Mouse (Mus musculus) heart, postnatal 25 days (tissue): ENCODE data around the gene Socs3. TPM values are rescaled to one million over a fixed set of nuclear protein-coding genes. Genes with fewer than 3 reads are reported as not detected.

ENCODE experiments used
- DNase-seq: peaks from one replicate; pipeline ENCODE4 v3.0.0; 2022; ENCODE audit warnings: low spot score
- intact Hi-C: fragments of 180-260 bp; cut with DNase I; formaldehyde crosslinking; loops from one replicate; pipeline ENCODE4 v1.15.1; 2025
- total RNA-seq, 2 experiments: library from RNA; stranded (reverse); gene quantifications; 2 replicates each; pipeline ENCODE4 v1.2.3; 2021

Socs3 gene
- total RNA-seq, 2 experiments from 2014 or later, result 5.2 to 6.3 TPM

DNA sequence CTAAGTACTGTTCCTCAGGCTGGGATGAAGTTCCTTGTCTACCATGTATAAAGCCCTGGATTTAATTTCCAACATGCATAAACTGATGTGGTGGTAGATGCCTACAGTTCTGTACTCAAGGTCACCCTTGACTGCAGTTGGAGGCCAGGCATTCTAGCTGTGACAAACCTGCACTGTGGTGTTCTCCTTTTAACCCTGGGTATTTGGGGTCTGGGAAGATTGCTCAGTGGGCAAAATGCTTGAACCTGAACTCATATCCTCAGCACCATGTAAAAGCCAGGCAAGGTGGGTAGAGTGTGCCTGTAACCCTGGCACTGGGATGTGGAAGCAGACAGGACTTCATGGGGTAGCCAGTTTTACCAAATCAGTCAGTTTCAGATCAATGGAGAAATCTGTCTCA lies 9.2 kb downstream of the Socs3 start:
- DNase-seq, result no peak
- intact Hi-C loops, result no loop called here

DNA sequence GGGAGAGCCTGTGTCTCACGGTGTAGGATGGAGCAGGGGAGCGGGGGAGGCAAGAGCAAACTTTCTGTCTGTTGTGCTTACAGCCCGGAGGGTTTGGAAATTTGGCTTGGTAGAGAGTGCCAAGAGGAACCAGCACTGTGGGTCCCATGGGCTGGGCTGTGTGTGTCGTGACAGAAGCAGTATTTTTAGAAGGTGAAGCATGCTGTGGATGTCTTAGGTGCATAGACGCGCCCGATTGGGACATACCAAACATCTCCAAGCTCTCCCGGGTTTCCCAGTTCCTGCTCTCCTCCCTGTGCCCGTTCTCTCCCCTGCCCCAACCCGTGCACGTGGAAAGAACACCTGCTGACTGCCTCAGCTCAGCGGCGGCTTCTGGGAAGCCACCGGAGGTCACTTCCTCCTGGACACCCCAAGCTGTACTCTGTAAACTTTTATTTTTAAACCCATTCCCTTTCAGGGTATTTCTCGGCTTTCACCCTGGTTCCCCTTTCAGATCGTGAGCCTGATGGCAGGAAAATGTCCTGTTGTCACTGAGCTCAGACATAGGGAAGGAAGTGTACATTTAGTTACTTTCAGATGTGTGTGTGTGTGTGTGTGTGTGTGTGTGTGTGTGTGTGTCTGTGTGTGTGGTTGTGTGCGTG lies 10.0 kb downstream of the Socs3 start:
- intact Hi-C loops, result no loop called here
- no peak for DNase-seq

DNA sequence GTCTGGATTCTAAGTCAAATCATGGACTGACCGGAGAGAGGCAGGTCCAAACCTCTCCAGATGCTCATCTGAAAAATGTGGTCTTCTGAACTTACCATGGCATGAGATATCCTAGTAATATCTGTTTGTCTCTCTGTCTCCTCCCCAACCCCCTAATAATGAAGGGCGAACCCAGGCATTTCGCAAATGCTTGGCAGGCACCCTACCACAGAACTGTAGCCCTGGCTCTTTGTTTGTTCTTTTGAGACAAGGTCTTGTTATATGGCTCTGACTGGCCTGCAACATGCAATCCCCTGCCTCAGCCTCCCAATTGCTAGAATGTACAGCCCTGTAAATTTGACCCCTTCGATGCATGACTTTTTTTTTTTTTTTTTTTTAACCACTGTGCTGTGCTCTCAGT lies 10.7 kb downstream of the Socs3 start:
- intact Hi-C loops, result no loop called here

DNA sequence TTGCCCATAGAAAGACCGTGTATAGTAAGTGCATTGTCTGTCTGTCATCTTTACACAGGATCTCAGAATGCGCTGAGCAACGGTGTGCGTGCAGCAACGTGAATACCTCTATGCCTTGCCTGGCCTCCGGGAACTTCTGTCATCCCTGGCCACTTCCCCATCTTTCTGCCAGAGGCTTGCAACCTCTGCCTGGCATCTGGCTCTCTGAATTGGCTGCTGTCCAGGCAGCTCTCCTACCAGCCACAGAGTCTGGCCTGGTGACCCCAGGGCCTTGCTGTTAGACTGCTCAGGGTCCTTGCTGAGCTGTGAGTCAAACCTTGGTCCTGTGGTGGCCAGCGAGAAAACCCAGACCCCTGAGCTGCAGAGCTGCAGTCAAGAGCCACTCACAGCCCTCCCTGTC lies 11.7 kb downstream of the Socs3 start:
- intact Hi-C loops, result no loop called here
- DNase-seq, result no peak

More for the DNA sequence above, 10.7 kb downstream of the Socs3 start:
- no peak for DNase-seq

GRCm38 (mm10) chr11:117955621-117956020 lies 14.2 kb downstream of the Socs3 start:
- intact Hi-C loops, result no loop called here
- DNase-seq, result no peak

DNA sequence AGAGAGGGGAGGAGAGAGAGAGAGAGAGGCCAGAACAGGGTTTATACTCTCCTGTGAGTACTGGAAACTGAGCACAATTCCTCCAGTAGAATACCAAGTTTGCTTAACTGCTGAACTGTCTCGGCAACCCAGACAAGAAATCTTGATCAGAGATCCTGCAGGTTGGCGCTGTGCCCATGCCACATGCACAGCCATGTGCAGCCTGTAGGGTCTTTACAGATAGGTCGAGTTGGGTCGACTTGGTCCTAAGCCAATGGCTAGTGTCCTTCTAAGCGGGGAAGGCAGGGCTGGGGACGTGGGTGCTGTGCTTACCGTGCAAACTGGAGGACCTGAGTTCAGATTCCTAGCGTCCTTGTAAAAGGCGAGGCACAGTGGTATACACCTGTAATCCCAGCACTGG lies 15.0 kb downstream of the Socs3 start:
- no peak for DNase-seq
- intact Hi-C loops, result no loop called here

DNA sequence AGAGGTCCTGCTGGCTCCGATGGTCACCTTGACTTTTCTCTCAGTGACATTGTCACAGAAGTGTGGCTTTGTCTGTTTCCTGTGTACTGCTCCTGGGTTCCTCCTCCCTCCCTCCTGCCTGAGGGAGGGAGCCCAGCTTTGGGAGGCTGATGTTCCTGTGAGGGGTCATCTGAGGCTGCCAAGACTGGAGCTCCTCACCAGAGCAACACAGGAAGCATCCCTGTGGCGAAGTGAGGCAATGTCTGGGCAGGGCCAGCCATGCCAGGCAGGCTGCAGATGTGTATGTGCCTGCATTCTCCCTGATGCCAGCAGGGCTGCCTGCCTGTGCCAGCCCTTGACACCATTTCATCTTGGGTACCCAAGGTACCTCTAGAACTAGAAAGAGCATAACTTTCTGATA lies 15.8 kb downstream of the Socs3 start:
- intact Hi-C loops, result no loop called here
- no peak for DNase-seq

- DNase-seq, result no peak
- intact Hi-C loops, result no loop called here
These were observed 17.5 kb downstream of the Socs3 start for GRCm38 (mm10) chr11:117952174-117952933.

DNA sequence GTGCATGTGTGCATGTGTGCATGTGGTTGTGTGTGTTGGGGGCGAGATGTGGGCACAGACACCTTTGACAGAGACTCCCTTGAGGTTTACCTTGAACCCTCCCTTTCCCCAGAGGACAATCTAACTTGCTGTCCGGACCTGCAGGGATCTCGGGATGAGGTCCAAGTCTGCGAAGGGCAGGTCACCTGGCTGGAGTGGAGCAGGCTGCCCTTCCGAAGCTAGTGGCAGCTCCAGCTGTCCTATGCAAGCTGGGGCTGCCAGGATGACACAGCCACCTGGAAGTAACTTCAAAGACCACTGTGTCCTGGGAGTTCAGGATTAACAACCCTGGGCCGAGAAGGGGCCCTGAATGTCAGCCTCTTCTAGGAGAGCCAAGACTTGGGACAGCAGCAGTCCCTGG lies 18.5 kb downstream of the Socs3 start:
- intact Hi-C loops, result no loop called here
- no peak for DNase-seq

- intact Hi-C loops, result no loop called here
- peak; percentile 90 for DNase-seq
These were observed 20.3 kb downstream of the Socs3 start for GRCm38 (mm10) chr11:117949392-117950091.

DNA sequence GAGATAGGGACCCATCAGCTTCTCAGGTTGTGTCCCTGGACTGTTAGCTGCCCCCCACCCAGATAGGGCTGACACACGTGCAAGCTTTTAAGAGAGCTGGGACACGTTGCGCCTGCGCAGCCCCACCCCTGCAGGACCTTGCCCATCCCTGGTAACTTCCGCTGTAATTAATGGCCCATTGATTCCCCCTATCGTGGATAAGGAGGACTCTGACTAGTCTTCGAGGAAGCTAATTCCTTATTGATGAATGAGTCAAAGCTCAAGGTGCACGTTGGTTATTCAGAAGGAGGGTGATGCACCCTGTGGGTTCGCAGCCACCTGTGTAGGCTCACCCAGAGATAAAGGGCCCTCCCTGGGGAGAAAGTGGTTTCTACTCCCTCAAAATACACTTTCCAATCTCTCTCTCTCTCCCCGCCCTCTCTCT lies 22.8 kb downstream of the Socs3 start:
- intact Hi-C loops, result no loop called here
- DNase-seq, result no peak

DNA sequence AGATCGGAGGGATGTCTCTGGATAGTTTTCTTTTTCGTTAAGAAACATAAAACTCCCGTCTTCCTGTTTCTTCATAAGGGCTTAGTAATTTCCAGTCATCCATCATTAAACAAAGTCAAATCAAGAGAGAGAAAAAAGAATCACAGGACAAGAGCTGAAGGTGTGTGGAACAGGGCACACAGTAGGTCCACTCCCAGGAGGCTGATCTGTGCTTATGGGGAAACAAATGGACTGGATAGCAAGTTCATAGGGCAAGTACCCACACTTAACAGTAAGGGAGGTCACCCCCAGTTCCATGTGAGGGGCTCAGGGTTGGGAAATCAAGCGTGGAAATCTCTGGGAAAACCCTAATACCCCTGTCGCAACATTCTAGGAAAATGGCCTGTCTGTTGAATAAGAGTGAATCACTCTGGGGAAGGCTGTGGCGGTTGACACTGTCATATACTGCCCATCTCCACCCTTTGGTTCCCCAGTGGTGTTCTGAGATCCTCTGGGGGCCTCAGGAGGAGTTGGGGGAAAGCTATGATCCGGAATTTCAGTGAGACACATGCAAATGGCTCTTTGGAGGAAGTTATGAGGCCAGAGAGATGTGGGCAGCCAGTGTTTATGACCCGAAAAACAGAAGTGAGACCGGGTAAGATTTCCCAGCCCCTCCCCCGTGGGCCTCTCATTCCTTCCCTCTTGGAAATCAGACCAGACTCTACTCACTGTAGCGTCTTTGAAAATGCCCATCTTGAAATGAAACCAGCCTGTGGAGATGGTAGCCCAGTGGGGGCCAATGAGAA lies 23.5 kb downstream of the Socs3 start:
- no peak for DNase-seq
- intact Hi-C loops, result no loop called here

DNA sequence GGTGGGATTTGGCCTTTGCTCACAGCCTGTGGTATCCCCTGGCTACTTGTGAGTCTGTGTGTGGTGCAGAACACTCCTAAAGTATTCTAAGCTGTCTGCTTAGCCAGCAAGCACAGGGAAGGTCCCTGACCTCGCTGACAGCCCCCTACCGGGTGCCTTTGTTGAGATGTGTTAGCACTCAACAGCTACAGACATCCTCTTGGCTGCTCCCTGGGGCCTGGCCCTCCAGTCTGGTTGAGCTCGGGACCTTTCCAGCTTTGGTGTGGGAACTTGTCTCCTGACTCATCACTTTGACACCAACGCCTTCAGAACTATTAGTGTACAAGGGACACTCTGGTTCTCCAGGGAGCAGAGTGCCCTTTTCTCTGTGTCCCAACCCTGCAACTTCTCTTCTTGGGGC lies 28.0 kb downstream of the Socs3 start:
- intact Hi-C loops, result no loop called here
- DNase-seq, result no peak

GRCm38 (mm10) chr11:117941325-117941834 lies 28.5 kb downstream of the Socs3 start:
- no peak for DNase-seq
- intact Hi-C loops, result no loop called here

DNA sequence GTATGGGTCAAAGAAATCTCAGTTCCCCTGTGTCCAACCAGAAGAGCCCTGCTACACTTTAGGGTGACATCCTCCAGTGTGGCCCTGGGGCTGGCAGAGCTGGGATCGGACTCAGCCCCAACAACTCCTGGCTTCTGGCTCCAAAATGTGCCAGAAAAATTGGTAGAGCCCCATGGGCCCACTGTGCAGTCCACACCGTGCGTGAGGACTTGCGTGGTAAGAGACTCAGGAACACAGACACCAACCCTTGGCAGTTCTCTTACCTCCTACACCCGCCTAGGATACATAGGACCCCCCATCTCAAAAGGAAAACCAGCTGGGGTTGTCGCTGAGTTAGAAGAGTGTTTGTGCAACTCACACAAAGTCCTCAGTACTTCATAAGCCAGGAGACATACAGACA lies 29.0 kb downstream of the Socs3 start:
- intact Hi-C loops, result no loop called here
- DNase-seq, result no peak

DNA sequence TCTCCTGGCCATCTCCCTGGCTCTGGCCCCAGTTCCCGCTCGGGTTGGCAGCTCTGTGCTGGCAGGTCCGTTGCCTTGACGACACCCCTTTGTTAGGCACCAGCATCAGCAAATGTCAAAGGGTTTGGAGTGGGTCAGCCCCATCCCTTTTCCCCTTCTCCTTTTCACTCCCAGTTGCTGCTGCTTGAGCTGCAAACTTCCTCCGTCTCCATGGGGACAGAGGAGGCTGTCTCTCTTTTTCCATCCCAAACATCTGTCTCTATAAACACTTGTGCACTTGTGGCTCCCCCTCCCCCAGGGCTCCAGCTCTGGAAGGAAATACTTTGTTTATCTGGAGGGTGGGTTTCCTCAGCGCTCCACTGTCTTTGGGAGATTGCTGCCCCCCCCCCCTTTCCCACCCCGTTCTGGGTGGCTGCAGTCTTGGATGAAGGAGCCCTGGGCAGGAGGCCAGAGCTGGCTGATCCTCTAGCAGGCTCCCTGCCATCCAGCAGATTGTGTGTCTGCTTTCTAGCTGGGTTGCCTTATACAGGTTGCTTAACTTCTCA lies 30.0 kb downstream of the Socs3 start:
- intact Hi-C loops, result no loop called here
- peak; percentile 73 for DNase-seq

DNA sequence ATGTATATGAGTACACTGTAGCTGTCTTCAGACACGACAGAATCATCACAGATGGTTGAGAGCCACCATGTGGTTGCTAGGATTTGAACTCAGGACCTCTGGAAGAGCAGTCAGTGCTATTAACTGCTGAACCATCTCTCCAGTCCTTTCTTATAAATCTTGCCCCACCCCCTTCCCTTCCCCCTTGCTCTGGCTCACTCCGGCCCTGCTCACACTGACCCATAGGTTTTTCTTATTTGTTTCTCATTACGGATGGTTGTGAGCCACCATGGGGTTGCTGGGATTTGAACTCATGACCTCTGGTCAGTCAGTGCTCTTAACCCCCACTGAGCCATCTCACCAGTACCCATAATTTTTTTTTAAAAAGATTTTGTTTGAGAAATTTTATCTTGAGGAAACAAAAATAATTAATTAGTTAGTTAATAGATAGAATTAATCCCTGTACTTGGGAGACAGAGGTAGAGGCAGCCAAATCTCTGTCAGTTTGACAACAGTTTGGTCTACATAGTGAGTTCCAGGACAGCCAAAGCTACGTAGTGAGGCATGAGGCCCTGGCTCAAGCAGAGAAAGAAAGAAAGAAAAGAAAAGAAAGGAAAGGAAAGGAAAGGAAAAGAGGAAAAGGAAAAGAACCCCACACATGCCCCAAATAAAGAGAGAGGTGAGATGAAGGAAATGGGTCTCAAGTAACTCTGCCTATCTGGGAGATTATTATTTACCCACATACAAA lies 30.7 kb downstream of the Socs3 start:
- intact Hi-C loops, result no loop called here
- DNase-seq, result no peak

DNA sequence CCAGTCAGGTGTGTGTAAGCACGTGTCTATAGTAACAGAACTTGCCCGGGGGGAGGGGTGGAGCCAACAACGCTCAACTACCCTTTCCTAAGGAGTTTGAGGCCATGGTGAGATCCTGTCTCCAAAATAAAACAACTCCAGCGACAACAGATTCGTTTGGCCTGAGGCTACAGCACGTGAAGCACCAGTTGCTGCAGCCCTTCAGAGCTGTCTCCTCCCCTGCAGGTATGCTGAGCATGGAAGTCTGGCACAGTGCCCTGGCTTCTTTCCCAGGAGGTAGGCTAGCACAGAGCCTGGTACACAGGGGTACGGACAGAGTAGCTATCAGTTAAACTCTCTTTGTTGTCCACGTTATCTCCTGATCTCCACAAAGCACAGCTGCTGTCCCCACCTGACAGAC lies 33.6 kb downstream of the Socs3 start:
- no peak for DNase-seq
- intact Hi-C loops, result no loop called here

DNA sequence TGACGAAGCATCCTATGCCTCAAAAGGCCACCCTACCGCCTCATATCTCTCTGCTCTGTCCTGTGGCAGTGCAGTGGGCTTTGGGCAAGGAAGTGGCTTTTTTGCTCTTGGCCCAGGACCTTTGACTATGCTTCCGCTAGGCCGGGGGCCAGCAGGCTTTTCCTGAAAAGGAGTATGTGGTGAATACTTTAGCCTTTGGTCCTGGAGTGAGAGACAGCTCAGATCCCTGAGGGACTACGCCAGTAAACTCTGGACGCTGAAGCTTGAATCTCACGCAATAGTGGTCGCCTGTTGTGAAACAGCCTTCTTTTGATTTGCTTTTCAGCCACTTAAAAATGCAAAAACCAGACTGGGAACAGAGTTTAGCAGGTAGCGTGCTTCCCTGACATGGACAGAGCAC lies 34.2 kb downstream of the Socs3 start:
- DNase-seq, result peak; percentile 65
- intact Hi-C loops, result loop anchor here (2.0 kb wide), 1 partner anchor 27 kb away; no protein-coding TSS in a partner anchor
